Comparison of ENCODE assay signal across 17 mouse cellular contexts in genomic region chr10:19045986-19046385, GRCm38 (mm10).
"Had no signal": no experiment of that assay in that cellular context is flagged by ENCODE, and none has a peak within 500 bp of the region (broad histone marks: within the 10 kb centered on the region; RNA-seq: fewer than 3 reads in every experiment).

No protein-coding gene starts in this region.

- H3K36me3 ChIP-seq: limb, embryonic 12.5 days; limb, embryonic 15.5 days; midbrain, embryonic 12.5 days; midbrain, embryonic 15.5 days had no signal

- H3K4me2 ChIP-seq: limb, embryonic 12.5 days; limb, embryonic 15.5 days; liver, embryonic 11.5 days; lung, embryonic 14.5 days; midbrain, embryonic 12.5 days; midbrain, embryonic 15.5 days had no signal

- H3K9me3 ChIP-seq: limb, embryonic 12.5 days; limb, embryonic 15.5 days; midbrain, embryonic 12.5 days; midbrain, embryonic 15.5 days had no signal

- H3K4me3 ChIP-seq: limb, embryonic 12.5 days; limb, embryonic 15.5 days; midbrain, embryonic 12.5 days; midbrain, embryonic 15.5 days had no signal

- H3K9ac ChIP-seq: limb, embryonic 12.5 days; limb, embryonic 15.5 days; liver, embryonic 14.5 days; liver, postnatal 0 days; lung, embryonic 14.5 days; midbrain, embryonic 12.5 days; midbrain, embryonic 15.5 days had no signal

- ATAC-seq: liver, postnatal 0 days; lung, postnatal 0 days; midbrain, embryonic 15.5 days had no signal

- DNase-seq: kidney, postnatal 10 days; kidney, postnatal 36 days; left cerebral cortex, postnatal 4 days; liver, postnatal 0 days; lung, embryonic 14.5 days; right cerebral cortex, postnatal 4 days; thymus, adult 2 months; thymus, postnatal 14 days; thymus, postnatal 4 days had no signal

- H3K27ac ChIP-seq: limb, embryonic 12.5 days; limb, embryonic 15.5 days; liver, embryonic 14.5 days; macrophage; midbrain, embryonic 12.5 days; midbrain, embryonic 15.5 days had no signal

- H3K27me3 ChIP-seq: limb, embryonic 12.5 days; limb, embryonic 15.5 days; midbrain, embryonic 12.5 days; midbrain, embryonic 15.5 days had no signal

- H3K4me1 ChIP-seq: limb, embryonic 15.5 days; midbrain, embryonic 12.5 days; midbrain, embryonic 15.5 days had no signal
